Mouse (Mus musculus) bone marrow macrophage, adult 2 months (primary cell): Measurements from ENCODE around the gene Dstyk. TPM values are rescaled to one million over a fixed set of nuclear protein-coding genes. Genes with fewer than 3 reads are reported as not detected.

Experiments used
- H3K27ac ChIP-seq: 2 replicates; pipeline ENCODE4 v1.5.1; 2012; ENCODE audit warnings: low read depth, low read length; ENCODE audit not compliant: insufficient read depth
- H3K4me1 ChIP-seq: 2 replicates; pipeline ENCODE4 v1.6.1; 2012; ENCODE audit warnings: low read length; ENCODE audit not compliant: control insufficient read depth, insufficient read depth
- H3K4me3 ChIP-seq: 2 replicates; pipeline ENCODE4 v1.5.1; 2012; ENCODE audit warnings: mild to moderate bottlenecking, low read length, moderate library complexity; ENCODE audit not compliant: insufficient read depth
- CTCF ChIP-seq: IDR thresholded peaks from 2 replicates; pipeline ENCODE4 v1.5.1; 2012; ENCODE audit warnings: low read depth, mild to moderate bottlenecking, low read length, moderate library complexity
- POLR2A ChIP-seq: IDR thresholded peaks from 2 replicates; pipeline ENCODE4 v1.6.1; 2012; ENCODE audit warnings: mild to moderate bottlenecking, low read depth, low read length, borderline replicate concordance
- polyA plus RNA-seq: library from polyadenylated mRNA; stranded (reverse); fragments of >200 nt; gene quantifications from 2 replicates; pipeline ENCODE4 v1.2.4, GENCODE M21; 2012; ENCODE audit not compliant: missing spikeins, insufficient read depth, insufficient read length

The Dstyk gene
- polyA plus RNA-seq, 1 experiment: 26.8 TPM

GRCm38 (mm10) chr1:132471032-132471431 is 53.7 kb downstream of the Dstyk start:
- Histone ChIP-seq H3K27ac (no peak overlapping the region), H3K4me3 (no peak overlapping the region), H3K4me1 (peaks cover 31% of the 10 kb centered on the region)
- no peak for TF ChIP-seq POLR2A
- TF ChIP-seq CTCF: no peak

GRCm38 (mm10) chr1:132471499-132471898 is 54.1 kb downstream of the Dstyk start:
- H3K4me1 ChIP-seq: peaks cover 31% of the 10 kb centered on the region
- no peak for TF ChIP-seq POLR2A
- no peak for TF ChIP-seq CTCF
- H3K27ac ChIP-seq: no peak overlapping the region
- H3K4me3 ChIP-seq: no peak overlapping the region

DNA sequence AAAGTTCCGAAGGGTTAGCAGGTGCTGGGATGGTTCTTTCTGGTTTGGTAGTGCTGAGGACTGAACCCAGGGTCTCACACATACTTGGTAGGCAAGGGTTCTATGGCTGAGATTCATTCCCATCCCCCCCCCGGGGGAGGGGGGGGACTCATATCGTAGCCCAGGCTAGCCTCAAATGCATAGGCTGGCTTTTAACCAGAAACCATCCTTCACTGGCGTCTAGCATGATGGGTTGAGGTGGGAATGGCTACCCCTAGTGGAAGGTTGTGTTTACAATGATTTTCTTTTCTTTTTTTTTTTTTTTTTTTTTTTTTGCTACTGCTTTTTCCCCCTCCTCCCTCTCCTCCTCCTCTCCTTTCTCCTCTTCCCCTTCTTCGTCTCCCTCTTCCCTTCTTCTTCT is 55.2 kb downstream of the Dstyk start:
- TF ChIP-seq POLR2A (no peak), CTCF (no peak)

GRCm38 (mm10) chr1:132474496-132474895 is 57.1 kb downstream of the Dstyk start:
- Histone ChIP-seq H3K27ac (no peak overlapping the region), H3K4me1 (peaks cover 22% of the 10 kb centered on the region), H3K4me3 (no peak overlapping the region)
- no peak for TF ChIP-seq POLR2A
- TF ChIP-seq CTCF: no peak

More for the DNA sequence above, 55.2 kb downstream of the Dstyk start:
- Histone ChIP-seq H3K4me3 (no peak overlapping the region), H3K4me1 (peaks cover 28% of the 10 kb centered on the region), H3K27ac (no peak overlapping the region)

- TF ChIP-seq CTCF (no peak), POLR2A (no peak)
- H3K4me1 ChIP-seq: peaks cover 15% of the 10 kb centered on the region
- peak overlapping the region; percentile 23 for H3K27ac ChIP-seq
- H3K4me3 ChIP-seq: peak overlapping the region; percentile 98
Observed at GRCm38 (mm10) chr1:132476575-132476927, 59.2 kb downstream of the Dstyk start.

DNA sequence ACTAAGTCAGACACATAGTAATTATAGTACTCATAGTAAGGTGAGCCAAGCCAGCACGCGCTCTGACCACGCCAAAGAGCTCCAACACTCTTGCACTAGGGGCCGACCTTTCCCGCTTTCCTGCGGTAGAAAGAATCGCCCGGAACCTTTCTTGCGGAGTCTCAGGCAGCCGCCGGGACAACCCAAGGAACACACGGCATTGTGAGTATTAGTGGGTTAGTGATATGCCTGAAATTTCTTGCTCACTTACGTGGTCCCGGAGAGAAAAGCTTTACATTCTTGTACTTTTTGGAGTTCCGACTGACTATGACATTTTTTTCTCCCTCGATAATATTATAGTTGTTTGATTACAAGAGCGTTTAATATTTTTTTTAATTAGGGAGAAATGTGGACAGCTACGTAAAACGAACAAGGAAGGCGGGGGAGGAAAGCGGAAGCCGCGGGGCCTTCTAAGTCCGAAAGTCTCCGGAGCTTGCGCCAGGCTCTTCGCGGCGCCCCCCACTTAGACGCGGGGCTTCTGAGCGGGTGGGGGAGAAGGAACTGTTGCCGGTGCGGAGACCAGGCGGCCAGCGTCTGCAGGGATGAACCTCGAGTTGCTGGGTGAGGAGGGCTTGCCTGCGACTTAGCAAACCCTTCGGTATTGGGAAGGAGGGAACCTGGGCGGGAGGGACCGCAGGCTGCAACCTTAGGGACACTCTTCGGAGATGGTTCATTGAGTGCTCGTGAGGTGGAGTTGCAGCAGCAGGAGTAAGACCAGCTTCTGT is 59.8 kb downstream of the Dstyk start, which contains the start of gene Rbbp5:
Gene Rbbp5 (plus strand): TSS at position 438 of the 764 bp plus-strand sequence.
- H3K4me1 ChIP-seq: peaks cover 15% of the 10 kb centered on the region
- peak within 1 kb of the TSS; percentile 98 for H3K4me3 ChIP-seq
- TF ChIP-seq CTCF (no peak), POLR2A (peak; percentile 45; the same call in 1 of the 2 replicates)
- peak within 1 kb of the TSS; percentile 57 for H3K27ac ChIP-seq

DNA sequence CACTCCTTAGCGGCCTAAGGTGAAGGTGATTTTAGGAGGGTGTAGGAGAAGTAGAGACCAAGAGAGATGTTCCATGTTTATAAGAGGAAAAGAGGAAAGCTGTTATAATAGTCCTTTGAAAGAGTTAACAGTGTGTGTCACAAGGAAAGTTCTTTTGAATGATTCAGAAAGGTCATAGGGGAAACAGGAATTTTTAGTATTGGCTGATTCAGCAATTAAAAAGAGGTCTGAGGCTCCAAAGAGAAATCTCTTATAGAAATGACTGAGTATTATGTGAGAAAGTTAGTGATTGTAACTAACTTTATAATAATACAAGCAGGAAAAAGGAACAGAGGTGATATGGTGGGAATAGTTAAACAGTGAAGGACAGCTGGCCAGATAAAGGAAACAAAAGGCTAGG is 62.1 kb downstream of the Dstyk start:
- Histone ChIP-seq H3K4me3 (no peak overlapping the region), H3K4me1 (peaks cover 15% of the 10 kb centered on the region), H3K27ac (no peak overlapping the region)
- TF ChIP-seq CTCF (no peak), POLR2A (no peak)

DNA sequence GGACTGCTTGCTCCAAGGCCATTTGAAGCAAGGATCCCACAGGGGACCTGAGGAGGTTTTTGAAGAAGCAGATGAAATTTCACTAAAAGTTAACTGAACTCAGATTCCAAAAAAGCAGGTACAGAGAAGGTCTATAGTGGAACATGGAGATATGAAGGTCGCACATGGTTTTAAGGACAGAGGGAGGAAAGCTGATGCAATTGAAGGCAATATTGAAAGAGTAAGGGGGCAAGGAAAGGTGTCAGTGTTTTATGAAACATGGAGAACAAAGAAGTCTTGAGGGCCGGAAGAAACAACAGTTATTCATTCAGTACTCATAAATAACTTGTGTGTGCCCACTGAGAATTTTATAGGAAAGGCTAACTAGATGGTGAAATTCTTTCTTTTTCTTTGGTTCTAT is 64.3 kb downstream of the Dstyk start:
- H3K4me3 ChIP-seq: no peak overlapping the region
- H3K27ac ChIP-seq: no peak overlapping the region
- TF ChIP-seq CTCF: no peak
- no peak for TF ChIP-seq POLR2A
- peaks cover 10% of the 10 kb centered on the region for H3K4me1 ChIP-seq

DNA sequence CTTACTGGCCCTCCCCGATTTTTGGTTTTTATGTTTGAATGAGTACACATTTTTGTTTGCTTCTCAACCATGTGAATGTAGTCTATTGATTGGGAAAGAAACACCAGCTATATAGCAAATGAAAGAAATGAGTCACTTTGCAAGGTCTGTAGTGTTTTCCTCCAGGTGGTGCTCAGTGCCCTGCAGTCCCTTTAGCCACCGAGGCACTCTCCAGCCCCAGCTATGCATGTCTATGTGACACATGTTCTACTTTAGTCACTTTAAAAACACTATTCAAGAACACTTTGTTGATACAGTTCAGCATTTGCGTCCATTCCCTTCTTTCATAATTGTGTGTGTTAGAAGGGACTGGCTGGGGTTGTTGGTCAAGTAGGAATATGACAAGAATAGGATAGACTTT is 65.9 kb downstream of the Dstyk start:
- TF ChIP-seq CTCF (no peak), POLR2A (no peak)
- peaks cover 10% of the 10 kb centered on the region for H3K4me1 ChIP-seq
- no peak overlapping the region for H3K27ac ChIP-seq
- no peak overlapping the region for H3K4me3 ChIP-seq

DNA sequence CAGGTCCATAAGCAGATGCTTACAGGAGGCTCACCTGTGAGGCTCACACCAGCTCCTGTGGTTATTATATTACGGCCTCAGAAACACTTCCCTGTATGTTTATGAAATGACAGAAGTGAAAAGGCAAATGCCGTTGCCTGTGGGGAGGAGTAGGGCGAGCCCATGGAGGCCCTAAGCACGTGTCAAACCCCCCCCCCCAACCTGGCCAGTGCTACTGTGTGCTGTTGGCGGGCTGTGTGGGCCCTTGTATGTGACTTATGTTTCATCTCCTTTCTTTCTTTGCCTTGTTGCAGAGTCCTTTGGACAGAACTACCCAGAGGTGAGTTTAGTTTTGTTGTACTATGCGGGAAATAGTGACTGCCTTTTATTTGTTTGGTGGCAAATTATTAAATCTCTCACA is 66.4 kb downstream of the Dstyk start:
- Histone ChIP-seq H3K27ac (no peak overlapping the region), H3K4me3 (no peak overlapping the region), H3K4me1 (peaks cover 7% of the 10 kb centered on the region)
- no peak for TF ChIP-seq POLR2A
- TF ChIP-seq CTCF: no peak
